Mouse (Mus musculus) lung, postnatal 14 days (tissue): ENCODE measurements around the gene Prr19.

Experiments used
- DNase-seq: peaks from one replicate; pipeline ENCODE4 v3.0.0; 2021

The Prr19 gene

GRCm38 (mm10) chr7:25275555-25276298 lies 25.5 kb upstream of the Prr19 start:
- no peak for DNase-seq

GRCm38 (mm10) chr7:25277405-25277804 lies 23.8 kb upstream of the Prr19 start:
- no peak for DNase-seq

DNA sequence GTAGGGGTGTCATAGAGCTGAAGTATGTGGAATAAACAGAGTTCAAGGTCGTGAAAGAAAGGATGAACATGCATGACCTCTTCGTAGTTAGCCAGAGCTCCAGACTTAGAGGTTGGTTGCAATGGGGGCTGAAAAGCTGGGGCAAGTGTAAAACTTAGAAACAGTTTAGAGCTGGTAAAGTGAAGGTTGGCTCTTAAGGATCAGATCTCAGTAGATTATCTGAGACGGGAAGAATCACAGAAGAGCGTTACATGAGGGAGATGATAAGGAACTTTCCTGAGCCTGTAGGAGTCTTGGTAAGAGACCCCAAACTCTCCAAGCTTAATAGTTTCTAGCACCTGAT lies 23.2 kb upstream of the Prr19 start:
- DNase-seq: no peak

GRCm38 (mm10) chr7:25278341-25279075 lies 22.7 kb upstream of the Prr19 start:
- DNase-seq: peak; percentile 79

- DNase-seq: peak; percentile 90
Observed at GRCm38 (mm10) chr7:25279076-25279860, 21.9 kb upstream of the Prr19 start.

DNA sequence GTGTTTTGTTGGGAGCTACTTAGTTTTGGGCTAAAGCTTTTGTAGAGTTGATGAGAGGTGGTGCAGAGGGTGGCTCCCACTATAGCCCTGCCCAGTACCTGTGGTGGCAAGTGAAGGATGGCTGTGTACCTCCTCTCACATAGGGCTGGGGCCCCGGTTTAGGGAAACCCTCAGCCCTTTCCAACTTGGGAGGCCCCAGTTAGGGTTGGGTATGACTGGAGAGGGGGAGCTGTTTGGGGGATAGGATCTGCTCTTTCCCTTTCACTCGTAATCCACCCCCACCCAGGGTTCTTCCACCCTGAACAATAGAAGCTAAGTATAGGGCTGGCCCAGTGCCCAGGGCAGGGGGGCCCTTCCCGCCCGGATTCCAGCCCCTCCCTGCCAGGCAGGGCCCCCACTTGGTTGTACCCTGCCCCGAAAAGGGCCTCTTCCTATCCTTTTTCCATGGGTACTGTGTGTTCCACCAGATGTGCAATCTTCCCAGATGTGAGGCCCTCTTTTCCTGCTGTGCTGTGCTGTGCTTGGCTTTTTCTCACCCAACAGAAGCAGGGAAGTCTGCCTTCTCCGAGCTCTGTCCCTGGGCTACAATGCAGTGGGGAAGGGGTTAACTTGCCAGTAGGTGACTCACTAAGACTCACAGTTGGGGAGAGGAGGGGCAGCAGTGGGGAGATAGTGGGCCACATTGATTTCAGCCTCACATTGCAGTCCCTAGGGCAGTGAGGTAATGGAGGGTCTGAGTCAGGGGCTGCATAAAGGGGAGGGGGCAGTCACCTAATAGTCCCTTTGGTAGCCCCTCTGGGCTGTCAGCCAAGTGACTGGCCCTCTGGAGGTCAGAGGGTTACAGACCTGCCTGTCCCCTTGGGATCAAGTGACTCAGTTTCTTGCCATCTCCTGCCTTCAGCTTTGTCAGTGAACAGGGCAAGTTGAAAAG lies 21.1 kb upstream of the Prr19 start:
- DNase-seq: peak; percentile 75

- DNase-seq: no peak
Observed at GRCm38 (mm10) chr7:25281166-25281733, 20.0 kb upstream of the Prr19 start.

- peak; percentile 99 for DNase-seq
Observed at GRCm38 (mm10) chr7:25281734-25282601, 19.2 kb upstream of the Prr19 start.

DNA sequence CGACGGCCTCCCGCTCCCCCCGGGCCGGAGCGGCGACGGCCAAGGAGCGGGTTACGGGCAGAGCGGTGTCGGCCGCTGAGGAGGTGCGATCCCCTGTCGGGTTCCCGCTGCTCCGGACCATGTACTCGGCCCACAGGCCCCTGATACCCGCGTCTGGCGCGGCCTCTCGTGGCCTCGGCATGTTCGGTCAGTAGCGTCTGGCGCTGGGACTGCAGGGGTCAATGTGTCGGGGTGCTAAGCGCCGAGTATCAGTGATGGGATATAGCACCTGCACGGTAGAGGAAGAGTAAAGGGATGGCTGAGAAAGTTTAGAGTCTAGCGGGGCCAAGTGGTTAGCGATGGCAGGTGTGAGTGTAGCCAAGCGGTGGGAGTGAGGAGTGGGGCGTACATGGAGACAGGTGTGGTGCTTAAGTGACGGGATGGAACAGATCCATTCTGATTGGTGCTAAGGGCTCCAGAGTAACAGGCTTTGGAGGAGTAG lies 18.4 kb upstream of the Prr19 start:
- peak; percentile 44 for DNase-seq

- DNase-seq: no peak
Observed at GRCm38 (mm10) chr7:25283637-25284036, 17.6 kb upstream of the Prr19 start.

GRCm38 (mm10) chr7:25284171-25284570 lies 17.0 kb upstream of the Prr19 start:
- DNase-seq: no peak

DNA sequence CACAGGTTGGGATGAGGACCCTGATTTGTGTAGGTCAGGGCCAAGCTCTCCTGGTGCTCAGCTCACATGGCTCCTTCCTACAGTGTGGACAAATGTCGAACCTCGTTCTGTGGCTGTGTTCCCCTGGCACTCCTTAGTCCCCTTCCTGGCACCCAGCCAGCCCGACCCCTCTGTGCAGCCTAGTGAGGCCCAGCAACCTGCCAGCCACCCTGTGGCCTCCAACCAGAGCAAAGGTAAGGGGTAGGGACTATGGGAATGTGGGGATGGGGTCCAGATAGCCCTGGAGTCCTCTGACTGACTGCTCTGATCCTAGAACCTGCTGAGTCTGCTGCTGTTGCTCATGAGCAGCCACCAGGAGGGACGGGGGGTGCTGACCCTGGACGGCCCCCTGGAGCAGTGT lies 16.4 kb upstream of the Prr19 start:
- DNase-seq: no peak

- no peak for DNase-seq
Observed at GRCm38 (mm10) chr7:25285511-25286238, 15.5 kb upstream of the Prr19 start.

DNA sequence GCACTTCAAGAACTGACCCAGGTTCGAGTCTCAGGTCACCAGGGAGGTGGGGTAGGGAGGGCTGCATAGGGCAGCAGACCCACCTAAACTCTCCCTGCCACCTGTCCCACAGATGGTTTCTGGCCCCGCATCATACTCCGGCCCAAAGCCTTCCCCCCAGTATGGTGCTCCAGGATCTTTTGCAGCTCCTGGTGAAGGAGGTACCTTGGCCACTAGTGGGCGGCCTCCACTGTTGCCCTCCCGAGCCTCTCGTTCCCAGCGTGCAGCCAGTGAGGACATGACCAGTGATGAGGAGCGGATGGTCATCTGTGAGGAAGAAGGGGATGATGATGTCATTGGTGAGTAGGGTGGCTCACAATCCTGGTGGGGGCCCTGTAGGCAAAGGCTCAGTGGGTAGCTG lies 14.2 kb upstream of the Prr19 start:
- DNase-seq: no peak

DNA sequence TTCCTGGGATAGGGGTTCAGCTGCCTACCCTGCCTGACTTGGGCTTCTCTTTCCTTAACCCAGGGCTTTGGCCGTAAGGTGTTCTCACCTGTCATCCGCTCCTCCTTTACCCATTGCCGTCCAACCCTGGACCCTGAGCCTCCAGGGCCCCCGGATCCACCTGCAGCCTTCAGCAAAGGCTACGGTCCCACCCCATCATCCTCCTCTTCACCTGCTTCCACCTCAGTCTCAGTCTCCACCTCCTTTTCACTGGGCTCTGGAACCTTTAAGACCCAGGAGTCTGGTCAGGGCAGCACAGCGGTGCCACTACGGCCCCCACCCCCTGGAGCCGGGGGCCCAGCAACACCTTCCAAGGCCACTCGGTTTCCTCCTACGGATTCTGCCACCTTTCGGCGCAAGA lies 13.2 kb upstream of the Prr19 start:
- DNase-seq: no peak

DNA sequence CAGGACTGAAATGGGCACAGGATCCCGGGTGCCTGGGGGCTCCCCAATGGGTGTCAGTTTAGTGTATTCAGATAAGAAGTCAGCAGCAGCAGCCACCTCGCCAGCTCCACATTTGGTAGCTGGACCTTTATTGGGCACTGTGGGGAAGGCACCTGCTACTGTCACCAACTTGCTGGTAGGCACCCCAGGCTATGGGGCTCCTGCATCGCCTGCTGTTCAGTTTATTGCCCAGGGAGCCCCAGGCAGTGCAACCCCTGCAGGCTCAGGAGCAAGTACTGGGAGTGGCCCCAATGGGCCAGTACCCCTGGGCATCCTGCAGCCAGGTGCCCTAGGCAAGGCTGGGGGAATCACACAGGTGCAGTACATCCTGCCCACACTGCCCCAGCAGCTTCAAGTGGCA lies 12.5 kb upstream of the Prr19 start:
- DNase-seq: no peak

- no peak for DNase-seq
Observed at GRCm38 (mm10) chr7:25289925-25290324, 11.3 kb upstream of the Prr19 start.

DNA sequence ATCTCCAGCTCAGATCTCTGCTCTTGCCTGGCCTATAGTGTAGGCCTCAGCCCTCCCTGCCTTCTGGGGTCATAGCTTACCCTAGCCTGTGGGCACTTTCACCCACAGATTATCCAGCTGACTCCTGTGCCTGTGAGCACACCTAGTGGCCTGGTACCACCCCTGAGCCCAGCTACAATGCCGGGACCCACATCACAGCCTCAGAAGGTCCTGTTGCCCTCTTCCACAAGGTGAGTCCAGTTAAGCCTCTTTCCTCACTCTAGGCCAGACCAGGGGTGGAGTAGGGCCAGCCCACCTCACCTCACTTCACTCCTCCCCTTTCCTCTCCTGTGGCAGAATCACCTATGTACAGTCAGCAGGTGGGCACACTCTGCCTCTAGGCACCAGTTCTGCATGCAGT lies 10.7 kb upstream of the Prr19 start:
- no peak for DNase-seq

DNA sequence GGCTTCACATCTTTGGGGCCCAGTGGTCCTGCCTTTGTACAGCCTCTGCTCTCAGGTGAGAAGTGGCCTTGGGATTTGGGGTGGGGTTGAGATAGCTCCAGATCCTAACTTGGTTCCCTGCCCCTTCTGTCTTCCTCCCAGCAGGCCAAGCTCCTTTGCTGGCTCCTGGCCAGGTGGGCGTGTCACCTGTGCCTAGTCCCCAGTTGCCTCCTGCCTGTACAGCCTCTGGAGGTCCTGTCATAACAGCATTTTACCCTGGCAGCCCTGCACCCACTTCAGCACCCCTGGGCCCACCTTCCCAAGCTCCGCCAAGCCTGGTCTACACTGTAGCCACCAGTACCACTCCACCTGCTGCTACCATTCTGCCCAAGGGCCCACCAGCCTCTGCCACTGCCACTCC lies 10.3 kb upstream of the Prr19 start:
- peak; percentile 62 for DNase-seq

DNA sequence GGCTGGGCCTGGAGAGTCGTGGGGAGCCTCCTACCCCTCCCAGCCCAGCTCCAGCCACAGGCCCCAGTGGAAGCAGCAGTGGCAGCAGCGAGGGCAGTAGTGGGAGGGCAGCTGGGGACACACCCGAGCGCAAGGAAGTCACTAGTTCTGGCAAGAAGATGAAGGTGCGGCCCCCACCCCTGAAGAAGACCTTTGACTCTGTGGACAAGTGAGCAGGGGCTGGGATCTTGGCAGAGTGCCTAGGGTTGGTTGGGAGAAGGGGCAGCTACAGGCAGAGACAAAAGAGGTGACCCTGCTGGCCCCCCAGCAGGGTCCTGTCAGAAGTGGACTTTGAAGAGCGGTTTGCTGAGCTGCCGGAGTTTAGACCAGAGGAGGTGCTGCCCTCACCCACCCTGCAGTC lies 9.1 kb upstream of the Prr19 start:
- DNase-seq: no peak
